In the genomic region with DNA sequence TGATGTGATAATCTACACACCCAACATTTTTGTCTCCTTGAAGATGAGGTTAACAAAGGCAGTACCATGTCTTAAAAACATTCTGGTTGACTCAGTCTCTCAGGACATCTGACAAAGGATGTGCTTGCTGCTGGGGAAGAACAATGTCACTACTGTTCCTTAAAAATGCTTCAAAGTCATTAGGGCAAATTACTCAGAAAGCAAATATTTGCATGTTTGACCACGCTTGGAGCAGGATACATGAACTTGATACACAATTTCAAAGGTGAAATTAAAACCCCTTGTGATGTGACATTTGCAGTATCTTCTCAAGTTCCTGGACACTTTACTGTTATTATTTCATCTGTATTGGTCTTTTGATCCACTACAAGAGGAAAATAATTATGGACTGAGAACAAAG, we compare ENCODE assay signal across 17 mouse cellular contexts.
"Had no signal": no experiment of that assay in that cellular context is flagged by ENCODE, and none has a peak within 500 bp of the region (broad histone marks: within the 10 kb centered on the region; RNA-seq: fewer than 3 reads in every experiment).

No protein-coding gene starts in this region.

- DNase-seq: lung, adult 2 months; lung, postnatal 14 days; lung, postnatal 36 days; right cerebral cortex, postnatal 14 days; thymus, adult 2 months; thymus, postnatal 25 days; thymus, postnatal 4 days had no signal

- H3K4me1 ChIP-seq: megakaryocyte, embryonic 14.5 days had no signal

- H3K4me3 ChIP-seq: lung, embryonic 15.5 days; megakaryocyte, embryonic 14.5 days; midbrain, embryonic 13.5 days; midbrain, embryonic 15.5 days; neural tube, embryonic 12.5 days; stomach, embryonic 15.5 days had no signal

- H3K9me3 ChIP-seq: lung, embryonic 15.5 days; midbrain, embryonic 13.5 days; midbrain, embryonic 15.5 days; neural tube, embryonic 12.5 days; stomach, embryonic 15.5 days had no signal

- H3K27me3 ChIP-seq: lung, embryonic 15.5 days; megakaryocyte, embryonic 14.5 days; midbrain, embryonic 13.5 days; midbrain, embryonic 15.5 days; neural tube, embryonic 12.5 days; stomach, embryonic 15.5 days had no signal

- H3K27ac ChIP-seq: lung, embryonic 15.5 days; macrophage; midbrain, embryonic 13.5 days; midbrain, embryonic 15.5 days; neural tube, embryonic 12.5 days; stomach, embryonic 15.5 days; stomach, postnatal 0 days had no signal

- H3K4me2 ChIP-seq: lung, embryonic 15.5 days; midbrain, embryonic 11.5 days; midbrain, embryonic 13.5 days; midbrain, embryonic 15.5 days; neural tube, embryonic 12.5 days; stomach, embryonic 15.5 days had no signal

- H3K36me3 ChIP-seq: lung, embryonic 15.5 days; midbrain, embryonic 13.5 days; midbrain, embryonic 15.5 days; neural tube, embryonic 12.5 days; stomach, embryonic 15.5 days had no signal

- ATAC-seq: lung, postnatal 0 days; midbrain, embryonic 13.5 days; midbrain, embryonic 15.5 days had no signal

- H3K9ac ChIP-seq: lung, embryonic 15.5 days; midbrain, embryonic 13.5 days; midbrain, embryonic 15.5 days; neural tube, embryonic 12.5 days; stomach, embryonic 15.5 days had no signal
